9 mouse cellular contexts compared by ENCODE assay signal in the genomic region with DNA sequence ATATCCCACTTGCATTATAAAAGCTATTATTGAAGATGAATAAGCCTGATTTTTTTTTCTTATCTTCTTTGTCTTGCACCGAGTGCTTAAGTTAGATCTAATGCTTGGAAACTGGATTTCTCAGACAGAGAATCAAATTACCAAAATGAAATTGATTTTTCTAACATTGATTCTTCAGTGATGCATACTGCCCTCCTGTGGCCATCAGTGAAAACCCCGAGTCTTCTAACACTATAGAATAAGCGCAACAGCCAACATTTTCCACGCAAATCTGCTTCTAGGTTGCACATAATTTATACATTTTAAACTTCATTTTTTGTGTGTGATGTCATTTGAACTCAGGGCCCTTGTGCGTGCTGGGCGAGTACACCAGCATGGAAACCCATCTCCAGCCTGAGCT. TPM values are rescaled to one million over a fixed set of nuclear protein-coding genes. Genes with fewer than 3 reads are reported as not detected.
DNase-seq lines count a peak whose midpoint lies in the region; TF ChIP-seq lines count a peak whose summit lies in the region.
"Had no signal": no experiment of that assay in that cellular context is flagged by ENCODE, and none has a peak within 500 bp of the region (broad histone marks: within the 10 kb centered on the region; RNA-seq: fewer than 3 reads in every experiment).

No protein-coding gene starts in this region.

- H3K27me3 ChIP-seq in MEL (ENCODE audit: control insufficient read depth in 1 of 2, insufficient read depth in 2 of 2, low read length in 2 of 2), result no peaks in the 10 kb centered on the region

- H3K9me3 ChIP-seq in MEL (replicated peaks; ENCODE audit: insufficient read depth, low read length), result no peaks in the 10 kb centered on the region
- H3K9me3 ChIP-seq: G1E had no signal

- no peaks in the 10 kb centered on the region for H3K36me3 ChIP-seq in MEL (ENCODE audit: control insufficient read depth in 1 of 2, insufficient read depth in 2 of 2, low read length in 2 of 2)
- H3K36me3 ChIP-seq: G1E had no signal

- TF ChIP-seq CTCF in MEL (IDR thresholded peaks at IDR 0.05 in 2 of 3, conservative IDR thresholded peaks at IDR 0.05 in 1 of 3; ENCODE audit: control insufficient read depth in 1 of 3, insufficient read depth in 1 of 3, low read depth in 2 of 3, low read length in 3 of 3, poor library complexity in 1 of 3, severe bottlenecking in 1 of 3), result peak; percentile 31 to 78 (median 42)

- peak; percentile 76 for TF ChIP-seq RAD21 in MEL (IDR thresholded peaks at IDR 0.05; ENCODE audit: low read depth, low read length)

- no peak overlapping the region for H3K27ac ChIP-seq in MEL (ENCODE audit: control insufficient read depth, low read depth, low read length)

- H3K4me3 ChIP-seq in MEL (ENCODE audit: control insufficient read depth in 1 of 2, insufficient read depth in 1 of 2, low read depth in 2 of 2, low read length in 2 of 2), result no peak overlapping the region

- no peak for TF ChIP-seq EP300 in MEL (IDR thresholded peaks at IDR 0.05; ENCODE audit: low read depth in 1 of 2, low read length in 2 of 2)

- TF ChIP-seq POLR2A in MEL (IDR thresholded peaks at IDR 0.05; ENCODE audit: control insufficient read depth in 1 of 2, insufficient read depth in 1 of 2, low read depth in 1 of 2, low read length in 2 of 2, poor library complexity in 1 of 2), result no peak

- intact Hi-C loops in left cerebral cortex, postnatal 10 days (cut with DNase I), result no loop called here

- H3K79me2 ChIP-seq in MEL (ENCODE audit: control insufficient read depth, insufficient read depth, low read length, poor library complexity), result no peaks in the 10 kb centered on the region

- no peaks in the 10 kb centered on the region for H3K4me1 ChIP-seq in MEL (ENCODE audit: control insufficient read depth in 1 of 2, insufficient read depth in 2 of 2, low read length in 2 of 2)

- DNase-seq in embryo, embryonic 10 days (ENCODE audit: low spot score), result peak; percentile 57
- no peak for DNase-seq in embryo, embryonic 9.5 days (ENCODE audit: extremely low spot score)
- peak; percentile 37 to 42 for DNase-seq in left cerebral cortex, postnatal 10 days (ENCODE audit: extremely low spot score in 1 of 2, low spot score in 2 of 2)
- DNase-seq in left cerebral cortex, adult 8-10 months (ENCODE audit: low spot score in 2 of 2), result no peak
- peak; percentile 46 for DNase-seq in MEL (ENCODE audit: low read depth, low spot score)
- peak; percentile 8 for DNase-seq in embryo, embryonic 11.5 days (ENCODE audit: low read depth, low spot score)
- DNase-seq in lung, postnatal 14 days, result peak; percentile 38
- no peak for DNase-seq in yolk sac, embryonic 10.5 days (ENCODE audit: low spot score)

- H3K9ac ChIP-seq in MEL (ENCODE audit: control insufficient read depth, low read depth, low read length, poor library complexity, severe bottlenecking), result no peak overlapping the region

TF ChIP-seq in MEL, 35 proteins besides CTCF, POLR2A, EP300 and RAD21:
- no peak for TF ChIP-seq TCF12 (IDR thresholded peaks at IDR 0.05; ENCODE audit: low read depth, low read length)
- TF ChIP-seq SMC3 (IDR thresholded peaks at IDR 0.05; ENCODE audit: low read depth, low read length), result peak; percentile 65
- peak; percentile 40; the same call in 1 of the 2 replicates for TF ChIP-seq ZC3H11A (IDR thresholded peaks at IDR 0.05; ENCODE audit: low read depth, low read length)

RNA-seq across cellular contexts. Expression of gene Faxc, which starts 20.3 kb away (rescaled TPM):
- 100 to 1,000 TPM in 1 of 2 experiments, 10 to 100 TPM in 1; 98.9 to 104 TPM for total RNA-seq in left cerebral cortex, postnatal 10 days (2021)
- total RNA-seq in left cerebral cortex, adult 8-10 months (2022), result 10 to 100 TPM; 62.5 to 75.9 (median 68.3) TPM
- total RNA-seq in MEL (2012; rRNA removed), result not detected in 2 replicates
- polyA plus RNA-seq in MEL (2012; ENCODE audit: insufficient read depth in 1 of 2, insufficient read length in 2 of 2, low read depth in 1 of 2, low replicate concordance in 2 of 2, missing spikeins in 1 of 2), result not detected
- polyA plus RNA-seq: G1E had no signal

Comparison
In these comparisons a context has a peak if more than half of its experiments do, and no peak if none do; other contexts are left out.
1. DNase-seq: peak in embryo, embryonic 10 days (single experiment), left cerebral cortex, postnatal 10 days (2 of 2), MEL (single experiment), embryo, embryonic 11.5 days (single experiment) and lung, postnatal 14 days (single experiment); none in embryo, embryonic 9.5 days (single experiment), left cerebral cortex, adult 8-10 months (0 of 2) and yolk sac, embryonic 10.5 days (single experiment).
2. RNA of gene Faxc, which starts 20.3 kb away (total RNA-seq): 98.9 to 104 TPM in left cerebral cortex, postnatal 10 days and 62.5 to 75.9 TPM in left cerebral cortex, adult 8-10 months; not detected in MEL; every median in the first group is over 10 times any median in the second.